Mouse (Mus musculus) heart, embryonic 14.5 days (tissue): ENCODE results near the gene Ccnc. TPM values are rescaled to one million over a fixed set of nuclear protein-coding genes. Genes with fewer than 3 reads are reported as not detected.

Experiments
- ATAC-seq: fragments of 200-750 bp; cut with Nextera tagmentation; 2 replicates; pipeline ENCODE4 v1.8.0; 2017; ENCODE audit warnings: low read depth, moderate TSS enrichment; ENCODE audit not compliant: insufficient number of reproducible peaks, insufficient read depth, low FRiP score
- H3K27ac ChIP-seq, 2 experiments: fragments of 200-500 bp in 1 of 2; fragments of 300-500 bp in 1 of 2; sonication (generic) in 1 of 2; replicated peaks in 1 of 2; 2 replicates each; pipeline ENCODE4 v1.5.1; 2012 to 2014; ENCODE audit warnings: low read depth in 2 of 2, low read length in 2 of 2, control low read depth in 1 of 2, mild to moderate bottlenecking in 1 of 2, mixed read lengths in 1 of 2; ENCODE audit not compliant: control insufficient read depth in 1 of 2, insufficient read depth in 1 of 2
- H3K27me3 ChIP-seq: fragments of 300-500 bp; sonication (generic); 2 replicates; pipeline ENCODE4 v1.6.1; 2014; ENCODE audit warnings: mild to moderate bottlenecking, low read length, control low read depth; ENCODE audit not compliant: control insufficient read depth, insufficient read depth
- H3K36me3 ChIP-seq: fragments of 300-500 bp; sonication (generic); 2 replicates; pipeline ENCODE4 v1.6.1; 2014; ENCODE audit warnings: mild to moderate bottlenecking, control low read depth, low read length, mixed read lengths; ENCODE audit not compliant: control insufficient read depth, insufficient read depth
- H3K4me1 ChIP-seq, 2 experiments: fragments of 200-500 bp in 1 of 2; fragments of 300-500 bp in 1 of 2; sonication (generic) in 1 of 2; 2 replicates each; pipeline ENCODE4 v1.6.1; 2012 to 2014; ENCODE audit warnings: low read length in 2 of 2, control low read depth in 1 of 2, mixed read lengths in 1 of 2; ENCODE audit not compliant: control insufficient read depth in 2 of 2, insufficient read depth in 2 of 2
- H3K4me2 ChIP-seq: fragments of 300-500 bp; sonication (generic); 2 replicates; pipeline ENCODE4 v1.6.1; 2014; ENCODE audit warnings: mild to moderate bottlenecking, low read length
- H3K4me3 ChIP-seq, 2 experiments: fragments of 200-500 bp in 1 of 2; fragments of 300-500 bp in 1 of 2; sonication (generic) in 1 of 2; 2 replicates each; pipeline ENCODE4 v1.5.1; 2012 to 2014; ENCODE audit warnings: low read length in 2 of 2, mild to moderate bottlenecking in 2 of 2, control low read depth in 1 of 2, low read depth in 1 of 2, moderate library complexity in 1 of 2; ENCODE audit not compliant: control insufficient read depth in 1 of 2, insufficient read depth in 1 of 2
- H3K9ac ChIP-seq: fragments of 300-500 bp; sonication (generic); 2 replicates; pipeline ENCODE4 v1.6.1; 2014; ENCODE audit warnings: mild to moderate bottlenecking, low read length
- H3K9me3 ChIP-seq: fragments of 300-500 bp; sonication (generic); 2 replicates; pipeline ENCODE4 v1.6.1; 2016; ENCODE audit warnings: low read length, control low read depth; ENCODE audit not compliant: control insufficient read depth
- WGBS: fragments of 180-500 bp; shearing (Covaris S2); extraction: QIAGEN DNeasy Blood & Tissue Kit; methylation state at CpG from one replicate; pipeline ENCODE4 v1.1.7; 2014; 5-methylcytosine and 5-hydroxymethylcytosine counted together
- polyA plus RNA-seq: library from polyadenylated mRNA; unstranded; fragments of >200 nt; fragmentation: Nextera tagmentation; extraction: Ambion mirVana; gene quantifications from 2 replicates; pipeline ENCODE4 v1.2.1, GENCODE M21; 2014

Gene Ccnc
- polyA plus RNA-seq, 1 experiment from 2014 or later = 29.5 TPM

DNA sequence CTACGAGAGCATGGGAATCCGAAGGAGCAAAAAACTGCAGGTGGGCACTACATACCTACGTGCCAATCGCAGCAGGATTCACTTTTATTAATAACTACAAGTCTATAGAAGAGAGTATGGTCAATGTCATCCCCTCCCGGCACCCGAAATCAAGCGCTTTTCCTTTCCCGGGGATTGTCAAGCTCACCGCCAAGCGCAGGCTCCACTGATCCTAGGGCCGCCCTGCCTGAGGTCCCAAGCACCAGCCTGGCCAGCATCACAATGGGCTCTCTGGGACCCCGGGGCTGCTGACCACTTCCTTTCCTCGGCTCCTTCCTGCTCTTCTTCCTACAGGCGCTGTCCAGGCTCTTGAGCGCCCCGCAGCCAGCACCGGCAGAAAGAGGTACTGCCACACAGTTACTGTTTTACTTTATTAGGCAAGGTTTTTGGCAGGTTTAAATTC is 39.4 kb downstream of the Ccnc start, which contains the start of the genes Usp45 and Tstd3:
Gene Usp45 (plus strand): TSS at position 294 of the 442 bp plus-strand sequence.
Gene Tstd3 (minus strand): TSS at position 350 of the 442 bp plus-strand sequence.
- H3K9me3 ChIP-seq = no peaks in the 10 kb centered on the region
- 1% methylated on average over 17 of the region's 17 CpGs for WGBS
- peak within 1 kb of the TSS; percentile 66 for H3K4me2 ChIP-seq
- ATAC-seq = peak; percentile 72; the same call in 1 of the 2 replicates
- no peaks in the 10 kb centered on the region for H3K27me3 ChIP-seq
- peak within 1 kb of the TSS; percentile 73 for H3K9ac ChIP-seq
- peak within 1 kb of the TSS in 1 of 2 experiments; percentile 39; a peak in 1 of 4 replicates for H3K27ac ChIP-seq
- no peaks in the 10 kb centered on the region for H3K36me3 ChIP-seq
- no peaks in the 10 kb centered on the region; a peak in 1 of 4 replicates for H3K4me1 ChIP-seq
- peak within 1 kb of the TSS; percentile 59 to 95 for H3K4me3 ChIP-seq

DNA sequence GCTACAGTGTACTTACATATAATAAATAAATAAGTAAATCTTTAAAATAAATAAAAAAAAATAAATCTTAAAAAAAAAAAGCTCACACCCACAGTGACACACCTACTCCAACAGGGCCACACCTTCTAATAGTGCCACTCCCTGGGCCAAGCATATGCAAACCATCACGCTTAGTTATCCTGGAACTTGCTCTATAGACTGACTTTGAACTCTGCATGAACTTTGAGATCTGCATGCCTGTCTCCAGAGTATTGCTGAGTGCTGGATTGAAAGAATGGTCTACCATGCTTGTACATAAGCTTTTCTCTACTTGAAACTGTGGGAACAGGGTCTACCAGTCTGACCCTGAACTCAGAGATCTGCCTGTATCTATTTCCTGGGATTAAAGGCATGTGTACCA is 43.6 kb downstream of the Ccnc start:
- H3K27me3 ChIP-seq = no peaks in the 10 kb centered on the region
- WGBS = 75% methylated on average over 1 of the region's 1 CpGs
- ATAC-seq = no peak
- H3K4me1 ChIP-seq = peaks cover 0 to 3% of the 10 kb centered on the region in 2 experiments; a peak in 1 of 4 replicates
- H3K36me3 ChIP-seq = no peaks in the 10 kb centered on the region
- H3K4me3 ChIP-seq = no peak overlapping the region
- no peak overlapping the region for H3K27ac ChIP-seq
- H3K9ac ChIP-seq = no peak overlapping the region
- H3K4me2 ChIP-seq = no peak overlapping the region
- H3K9me3 ChIP-seq = no peaks in the 10 kb centered on the region

DNA sequence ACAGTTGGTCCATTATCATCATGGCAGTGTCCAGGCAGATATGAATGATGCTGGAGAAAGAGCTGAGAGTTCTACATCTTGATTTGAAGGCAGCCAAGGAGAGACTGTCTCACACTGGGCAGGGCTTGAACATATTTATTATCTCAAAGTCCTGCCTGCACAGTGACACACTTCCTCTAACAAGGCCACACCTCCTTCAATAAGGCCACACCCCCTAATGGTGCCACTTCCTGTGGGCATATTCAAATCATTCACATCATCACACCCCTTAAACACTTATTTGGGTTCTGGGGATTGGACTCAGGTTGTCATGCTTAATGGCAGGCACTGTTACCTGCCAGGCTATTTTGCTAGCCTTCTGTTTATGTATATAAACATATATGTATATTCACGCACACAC is 44.8 kb downstream of the Ccnc start:
- Histone ChIP-seq H3K27me3 (no peaks in the 10 kb centered on the region), H3K27ac (no peak overlapping the region), H3K9ac (no peak overlapping the region), H3K4me2 (no peak overlapping the region), H3K9me3 (no peaks in the 10 kb centered on the region), H3K36me3 (no peaks in the 10 kb centered on the region), H3K4me3 (no peak overlapping the region), H3K4me1 (peaks cover 0 to 5% of the 10 kb centered on the region in 2 experiments; a peak in 1 of 4 replicates)
- whole genome bisulfite sequencing = 93% methylated on average over 1 of the region's 1 CpGs
- ATAC-seq = no peak

DNA sequence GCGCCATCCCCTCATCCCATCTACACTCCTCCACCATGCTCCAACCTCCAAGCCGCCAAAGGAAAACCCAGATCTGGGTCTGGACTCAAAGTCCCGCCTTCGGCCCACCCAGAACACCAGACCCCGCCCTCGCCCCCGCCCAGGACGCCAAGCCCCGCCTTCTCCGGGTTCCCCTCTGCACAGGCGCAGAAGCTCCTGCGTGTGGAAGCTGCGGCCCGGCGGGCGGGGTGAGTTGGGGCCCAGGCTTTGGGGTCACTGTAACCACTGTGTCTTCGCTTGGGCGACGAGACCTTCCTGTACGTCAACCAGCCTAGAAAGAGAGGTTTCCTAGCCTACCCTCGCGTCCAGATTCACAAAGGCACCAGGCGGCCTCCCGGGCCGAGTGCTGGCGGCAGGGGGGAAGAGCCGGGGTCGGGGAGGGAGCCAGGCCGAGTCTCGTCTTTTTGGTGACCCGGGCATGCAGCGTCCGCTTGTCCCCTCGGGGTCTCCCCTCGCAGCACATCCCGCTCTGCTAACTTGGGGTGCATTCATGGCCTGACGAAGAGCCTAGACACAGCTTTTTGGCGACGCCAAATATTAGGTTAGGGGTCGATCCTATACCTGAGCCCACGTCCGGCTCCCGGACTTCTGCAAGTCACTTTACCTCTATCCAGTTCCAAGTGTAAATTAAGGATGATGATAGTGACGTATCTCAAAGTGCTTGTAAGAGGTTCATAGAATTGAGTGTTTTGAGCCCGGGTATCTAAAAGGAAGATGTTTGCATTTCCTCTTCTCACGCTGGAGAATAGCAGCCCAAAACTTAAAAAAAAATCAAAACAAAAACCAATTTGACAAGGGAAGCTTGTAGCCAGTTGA is 48.8 kb downstream of the Ccnc start:
- H3K36me3 ChIP-seq = peaks cover 17% of the 10 kb centered on the region
- peak overlapping the region; percentile 87 for H3K4me2 ChIP-seq
- no peaks in the 10 kb centered on the region for H3K9me3 ChIP-seq
- ATAC-seq = peak; percentile 96
- no peaks in the 10 kb centered on the region for H3K27me3 ChIP-seq
- peaks cover 0 to 7% of the 10 kb centered on the region in 2 experiments; a peak in 1 of 4 replicates for H3K4me1 ChIP-seq
- H3K4me3 ChIP-seq = peak overlapping the region; percentile 80 to 90
- peak overlapping the region in 1 of 2 experiments; percentile 66; a peak in 2 of 4 replicates for H3K27ac ChIP-seq
- H3K9ac ChIP-seq = peak overlapping the region; percentile 91
- under 1% methylated on average over 46 of the region's 46 CpGs for WGBS

DNA sequence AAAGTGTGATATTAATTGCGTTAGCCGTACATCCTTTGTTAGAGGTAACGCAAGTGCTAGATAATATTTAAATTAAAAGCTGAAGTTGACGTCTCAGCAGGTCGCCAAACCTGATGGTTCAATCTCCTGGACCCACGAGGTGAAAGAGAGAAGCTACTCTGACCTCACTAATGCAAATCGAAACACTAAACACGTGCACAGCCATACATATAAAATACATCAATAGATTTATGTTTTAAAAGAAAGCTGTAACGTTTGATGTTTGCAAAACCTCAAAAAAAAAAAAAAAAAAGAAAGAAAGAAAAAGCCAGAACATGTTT is 49.4 kb downstream of the Ccnc start:
- ATAC-seq = no peak

DNA sequence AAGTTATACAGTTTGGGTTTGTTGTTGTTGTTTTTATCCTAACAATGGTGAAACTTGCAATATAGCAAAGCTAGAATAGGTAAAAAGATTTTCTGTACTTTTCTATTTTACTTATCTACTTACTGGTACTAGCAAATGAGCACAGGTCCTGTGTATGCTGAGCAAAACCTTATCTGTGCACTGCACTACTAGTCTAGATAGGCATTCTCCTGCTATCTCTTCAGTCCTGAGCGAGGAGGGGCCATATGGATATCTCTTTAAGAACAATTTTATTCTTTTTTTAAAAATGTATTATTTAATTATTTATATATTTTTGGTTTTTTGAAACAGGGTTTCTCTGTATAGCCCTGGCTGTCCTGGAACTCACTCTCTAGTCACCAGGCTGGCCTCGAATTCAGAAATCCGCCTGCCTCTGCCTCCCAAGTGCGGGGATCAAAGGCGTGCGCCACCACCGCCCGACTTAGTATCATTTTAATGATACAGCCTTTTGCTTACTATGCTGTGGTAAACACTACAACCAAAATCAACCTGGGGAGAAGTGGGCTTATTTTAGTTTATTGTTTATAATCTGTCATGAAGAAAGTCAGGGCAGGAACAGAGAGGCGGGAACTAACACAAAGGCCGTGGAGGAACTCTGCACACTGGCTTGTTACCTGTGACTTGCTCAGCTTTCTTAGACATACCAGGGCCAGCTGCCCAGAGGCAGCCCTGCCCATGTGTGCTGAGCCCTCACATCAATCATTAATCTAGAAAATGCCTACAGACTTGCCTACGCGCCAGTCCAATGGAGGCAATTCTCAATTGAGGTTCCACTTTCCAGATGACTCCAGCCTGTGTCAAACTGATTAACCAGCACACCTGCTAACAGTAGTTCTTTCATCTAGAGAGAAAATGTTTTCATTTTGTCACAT is 53.6 kb downstream of the Ccnc start:
- H3K4me3 ChIP-seq = no peak overlapping the region
- no peak overlapping the region for H3K4me2 ChIP-seq
- peaks cover 0 to 4% of the 10 kb centered on the region in 2 experiments; a peak in 1 of 4 replicates for H3K4me1 ChIP-seq
- no peak overlapping the region for H3K27ac ChIP-seq
- 93% methylated on average over 12 of the region's 12 CpGs for WGBS
- no peaks in the 10 kb centered on the region for H3K9me3 ChIP-seq
- H3K9ac ChIP-seq = no peak overlapping the region
- peaks cover 63% of the 10 kb centered on the region for H3K36me3 ChIP-seq
- no peaks in the 10 kb centered on the region for H3K27me3 ChIP-seq
- ATAC-seq = no peak

More for the DNA sequence above, 49.4 kb downstream of the Ccnc start:
- H3K9ac ChIP-seq = peak overlapping the region; percentile 91
- H3K4me1 ChIP-seq = peaks cover 0 to 7% of the 10 kb centered on the region in 2 experiments; a peak in 1 of 4 replicates
- WGBS = 7% methylated on average over 9 of the region's 9 CpGs
- H3K9me3 ChIP-seq = no peaks in the 10 kb centered on the region
- no peaks in the 10 kb centered on the region for H3K27me3 ChIP-seq
- peak overlapping the region; percentile 80 to 90; a peak in 3 of 4 replicates for H3K4me3 ChIP-seq
- H3K36me3 ChIP-seq = peaks cover 23% of the 10 kb centered on the region
- H3K27ac ChIP-seq = no peak overlapping the region
- peak overlapping the region; percentile 87 for H3K4me2 ChIP-seq

DNA sequence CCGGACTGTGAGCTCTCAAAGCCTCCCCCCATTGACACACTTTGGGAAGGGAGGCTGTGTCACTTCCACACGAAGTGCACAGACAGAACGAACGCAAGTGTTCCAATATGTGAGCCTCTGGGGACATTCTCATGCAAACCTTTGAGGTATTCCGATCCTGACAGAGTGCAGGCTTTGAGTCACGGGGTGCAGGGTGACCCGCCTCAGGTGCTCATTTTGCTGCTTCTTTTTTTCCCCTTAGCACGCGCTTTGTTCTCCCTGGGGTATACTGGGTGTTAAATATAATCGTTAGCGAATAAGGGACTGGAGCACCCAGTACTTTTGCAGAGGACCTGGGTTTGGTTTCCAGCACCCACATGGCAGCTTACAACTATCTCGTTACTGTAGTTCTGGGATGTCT is 58.8 kb downstream of the Ccnc start:
- Histone ChIP-seq H3K4me1 (no peaks in the 10 kb centered on the region), H3K36me3 (peaks cover 65% of the 10 kb centered on the region), H3K27ac (no peak overlapping the region), H3K27me3 (no peaks in the 10 kb centered on the region), H3K9ac (no peak overlapping the region), H3K4me3 (no peak overlapping the region), H3K9me3 (no peaks in the 10 kb centered on the region), H3K4me2 (no peak overlapping the region)
- ATAC-seq = no peak
- 93% methylated on average over 12 of the region's 12 CpGs for WGBS
